Mouse (Mus musculus): ENCODE data around the gene Tcf7. TPM values are rescaled to one million over a fixed set of nuclear protein-coding genes. Genes with fewer than 3 reads are reported as not detected.

Tcf7 gene
- 1 to 10 TPM; 2.0 to 4.6 TPM for total RNA-seq (2021)
- long read RNA-seq, experiment 1, partial matches to known transcripts: 0 of 4 reads
- long read RNA-seq, experiment 1, other reads (novel, unspliced or antisense): 4 of 4 reads
- long read RNA-seq, experiment 2: 0 reads

- peak; percentile 66 for DNase-seq
Measured at GRCm38 (mm10) chr11:52282774-52283595, at the start of gene Tcf7. Gene Tcf7 (minus strand): TSS chr11:52283014.

DNA sequence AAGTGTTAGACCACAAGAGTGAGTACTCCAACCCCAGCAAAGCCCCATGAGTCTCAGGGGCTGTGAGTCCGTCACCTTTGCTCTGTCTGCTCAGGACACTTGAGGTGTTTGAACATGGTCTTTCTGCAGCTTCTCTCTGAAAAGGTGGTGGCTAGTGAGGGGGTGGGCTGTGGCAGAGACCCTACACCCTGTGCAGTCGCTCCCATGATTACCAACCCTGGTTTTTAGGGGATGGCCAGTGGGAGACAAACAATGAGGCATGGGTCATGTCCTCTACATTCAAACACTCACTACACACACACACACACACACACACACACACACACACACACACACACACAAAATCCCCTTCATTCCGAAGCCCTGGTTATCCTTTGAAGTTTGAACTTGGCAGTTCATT is 44.5 kb upstream of the Tcf7 start:
- no peak for DNase-seq

- DNase-seq: no peak
Measured at GRCm38 (mm10) chr11:52324442-52325367, 41.9 kb upstream of the Tcf7 start.

DNA sequence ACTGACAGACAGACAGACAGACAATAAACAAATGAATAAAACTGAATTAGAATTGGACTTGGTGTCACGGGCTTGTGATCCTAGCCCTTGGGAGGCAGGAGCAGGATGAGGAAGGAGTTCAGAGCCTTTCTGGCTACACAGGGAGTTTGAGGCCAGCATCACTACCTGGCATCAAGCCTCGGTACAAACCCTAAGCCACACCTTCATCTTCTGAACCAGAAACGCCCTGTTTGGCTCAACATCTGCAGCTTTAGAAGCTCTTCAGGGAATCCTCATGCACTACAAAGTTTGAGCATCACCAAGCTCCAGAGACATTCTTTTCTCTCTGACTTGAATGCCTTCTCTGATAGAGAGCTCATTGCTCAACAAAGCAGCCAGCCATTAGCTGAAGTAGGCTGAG is 38.7 kb upstream of the Tcf7 start:
- no peak for DNase-seq

DNA sequence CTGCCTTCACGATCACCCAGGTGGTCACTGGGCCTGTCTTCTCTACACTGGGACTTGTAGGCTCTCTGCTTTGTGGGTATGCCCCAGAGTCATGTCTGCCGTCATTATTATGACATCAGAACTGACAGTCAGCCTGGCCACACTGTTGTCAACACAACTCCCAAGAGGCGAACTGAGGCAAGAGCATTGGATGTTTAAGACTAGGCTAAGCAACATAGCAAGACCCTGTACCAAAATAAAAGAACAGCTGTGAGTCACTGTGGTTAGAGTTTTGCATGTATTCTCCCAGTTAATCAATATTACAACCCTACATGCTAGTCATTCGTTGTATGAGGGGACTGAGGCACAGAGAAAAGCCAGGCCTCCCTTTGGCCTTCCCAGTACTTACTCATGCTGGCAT is 37.7 kb upstream of the Tcf7 start:
- DNase-seq: no peak

GRCm38 (mm10) chr11:52319664-52320063 is 36.9 kb upstream of the Tcf7 start:
- no peak for DNase-seq

DNA sequence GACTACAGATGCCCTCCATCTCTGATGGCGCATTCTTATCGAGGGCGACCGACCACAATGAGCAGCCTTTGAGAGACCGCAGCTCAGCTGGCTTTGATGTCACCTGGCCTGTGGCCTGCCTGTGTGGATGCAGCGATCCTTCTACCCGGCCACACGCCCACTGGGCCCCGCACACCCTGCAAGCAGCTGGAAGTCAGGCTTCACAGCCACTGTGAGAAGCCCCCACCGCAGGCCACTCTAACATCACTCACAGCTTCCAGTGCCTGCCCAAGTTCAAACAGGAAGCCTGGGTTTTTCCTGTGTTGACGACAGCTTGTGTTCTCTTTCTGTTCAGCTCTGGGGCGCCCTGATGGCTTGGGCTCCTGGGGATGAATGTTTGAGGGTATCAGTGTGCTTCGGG is 35.6 kb upstream of the Tcf7 start:
- DNase-seq: no peak

DNA sequence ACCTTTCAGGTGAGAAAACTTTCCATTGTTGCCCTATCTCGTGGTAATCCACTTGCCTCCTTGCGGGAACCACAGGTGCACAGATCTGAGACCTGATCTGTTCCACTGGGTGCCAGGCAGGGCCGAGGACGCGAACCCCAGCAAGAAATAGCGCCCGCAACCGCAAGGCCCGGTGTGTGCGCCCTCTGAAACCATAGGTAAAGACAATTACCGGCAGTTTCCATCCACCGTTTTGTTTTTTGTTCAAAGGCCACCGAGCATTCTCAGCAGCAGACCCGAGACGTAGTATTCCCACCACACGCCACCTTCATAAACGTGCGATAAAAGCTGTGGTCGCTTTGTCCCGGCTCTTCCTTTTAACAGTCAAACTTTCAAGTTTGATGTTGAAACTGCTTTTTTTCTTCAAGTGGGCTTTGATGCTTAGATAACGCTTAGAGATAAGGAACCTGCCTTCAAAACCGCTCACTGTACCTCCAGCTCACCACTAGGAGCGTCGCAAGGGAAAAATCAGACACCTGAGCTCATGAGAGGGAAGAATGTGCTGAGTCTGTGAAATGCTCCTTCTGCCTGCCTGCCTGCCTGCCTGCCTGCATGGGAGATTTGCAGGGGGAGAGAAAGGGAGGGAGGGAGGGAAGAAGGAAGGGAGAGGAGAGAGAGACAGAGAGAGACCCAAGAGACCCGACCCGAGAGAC is 31.4 kb upstream of the Tcf7 start:
- no peak for DNase-seq

DNA sequence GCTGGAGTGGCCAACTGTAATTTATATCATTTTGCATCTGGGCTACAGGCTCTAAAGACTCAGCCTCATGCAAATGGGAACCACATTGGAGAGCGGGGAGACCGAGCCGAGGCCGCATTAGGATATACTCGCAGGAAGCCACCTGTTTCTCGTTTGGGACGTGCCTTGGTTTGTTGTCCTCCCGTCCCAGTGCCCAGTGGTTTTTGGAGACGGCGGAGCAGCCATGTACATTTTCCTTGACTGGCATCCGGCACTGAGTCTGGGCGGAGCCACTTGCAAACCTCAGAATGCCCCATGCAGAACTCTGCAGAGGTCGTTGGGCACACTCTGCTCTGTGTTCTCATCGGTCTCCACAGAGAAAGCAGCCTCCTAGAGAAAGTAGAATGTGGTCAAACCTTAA is 27.9 kb upstream of the Tcf7 start:
- no peak for DNase-seq

DNA sequence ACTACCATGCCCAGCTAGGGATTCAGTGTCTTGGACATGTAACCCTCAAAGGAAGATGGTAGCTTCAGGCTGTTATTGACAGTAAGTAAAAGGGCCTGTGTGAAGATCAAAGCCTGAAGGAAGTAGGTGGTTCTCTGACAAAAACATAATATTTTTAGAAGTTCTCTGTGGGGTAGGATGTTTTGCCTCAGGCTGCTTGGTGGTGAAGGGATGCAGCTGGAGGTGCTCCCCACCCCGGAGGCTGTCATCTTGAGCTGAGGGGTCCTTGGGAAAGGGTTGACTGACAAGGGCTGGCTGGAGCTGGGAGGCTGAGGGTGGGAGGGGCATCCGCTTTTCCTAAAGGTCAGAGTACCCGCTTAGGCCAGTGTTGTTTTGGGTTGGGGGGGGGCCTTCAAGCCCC is 26.7 kb upstream of the Tcf7 start:
- DNase-seq: no peak

- no peak for DNase-seq
Measured at GRCm38 (mm10) chr11:52306431-52306830, 23.6 kb upstream of the Tcf7 start.

DNA sequence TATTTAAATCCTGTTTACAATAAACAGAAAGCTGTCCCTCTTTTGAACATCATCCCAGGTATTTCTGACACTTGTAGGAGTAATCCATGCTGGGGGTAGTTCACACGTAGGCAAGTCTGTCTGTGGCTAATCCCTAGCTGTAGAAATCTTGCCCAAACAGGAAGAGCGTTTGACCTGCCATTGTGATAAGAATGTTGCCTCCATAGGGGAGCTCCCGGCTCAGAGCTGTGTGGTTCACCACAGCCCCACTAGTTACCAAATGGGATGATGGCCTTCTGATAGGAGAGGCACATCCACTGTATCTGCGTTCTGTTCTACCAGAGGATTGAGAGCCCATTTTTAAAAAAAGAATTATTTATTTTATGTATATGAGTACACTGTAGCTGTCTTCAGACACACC is 22.5 kb upstream of the Tcf7 start:
- no peak for DNase-seq

DNA sequence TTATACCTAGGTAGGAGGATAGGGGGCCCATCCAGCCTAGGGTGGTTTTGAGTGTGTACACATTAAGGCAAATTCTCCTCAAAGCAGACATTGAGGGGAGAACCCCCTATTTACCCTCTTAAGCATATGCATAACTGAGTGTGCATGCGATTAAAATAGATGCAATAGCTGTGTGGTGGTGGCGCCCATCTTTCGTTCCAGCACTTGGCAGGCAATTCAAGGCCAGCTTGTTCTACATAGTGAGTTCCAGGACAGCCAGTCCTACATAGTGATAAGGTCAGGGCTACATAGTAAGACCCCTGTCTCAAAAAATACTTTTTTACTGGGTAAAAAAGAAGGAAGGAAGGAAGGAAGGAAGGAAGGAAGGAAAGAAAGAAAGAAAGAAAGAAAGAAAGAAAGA is 19.9 kb upstream of the Tcf7 start:
- no peak for DNase-seq

DNA sequence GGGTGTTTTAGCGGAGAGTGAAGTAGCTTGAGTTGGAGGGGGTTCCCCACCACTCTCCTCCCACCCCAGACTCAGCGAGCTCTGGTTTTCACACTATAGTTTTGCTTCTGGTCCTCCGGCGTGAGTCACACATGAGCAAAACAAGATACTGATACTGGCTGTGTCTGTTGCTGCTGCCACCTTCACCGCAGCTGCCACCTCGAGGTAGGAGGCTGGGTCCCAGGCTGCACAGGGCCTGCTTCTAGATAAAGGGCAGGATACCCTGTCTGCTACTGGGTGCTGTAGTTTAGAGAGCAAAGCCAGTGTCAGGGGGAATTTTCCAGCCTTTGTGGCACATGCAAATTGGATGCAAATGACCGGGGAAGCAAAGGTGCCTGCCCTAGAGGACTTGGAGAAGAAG is 16.9 kb upstream of the Tcf7 start:
- no peak for DNase-seq

- no peak for DNase-seq
Measured at GRCm38 (mm10) chr11:52298955-52299354, 16.1 kb upstream of the Tcf7 start.

- DNase-seq: peak; percentile 85
Measured at GRCm38 (mm10) chr11:52297352-52297751, 14.5 kb upstream of the Tcf7 start.

DNA sequence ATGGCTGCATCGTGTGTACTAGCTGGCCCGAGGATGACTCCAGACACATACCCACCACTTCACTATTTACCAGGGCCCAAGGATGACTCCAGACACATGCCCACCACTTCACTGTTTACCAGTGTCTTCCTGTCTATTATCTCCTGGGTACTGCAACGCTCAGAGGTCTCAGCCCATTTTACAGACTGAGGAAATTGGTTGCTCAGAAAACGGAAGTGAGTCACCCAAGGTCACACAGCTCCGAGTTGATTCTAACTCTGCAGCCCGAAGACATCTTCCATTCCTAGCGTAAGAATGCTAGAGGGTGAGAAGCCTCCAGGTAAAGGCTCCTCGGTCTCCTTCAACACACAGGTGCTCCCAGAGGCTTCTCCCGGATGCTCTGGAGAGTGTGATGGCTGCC is 11.3 kb upstream of the Tcf7 start:
- DNase-seq: no peak

DNA sequence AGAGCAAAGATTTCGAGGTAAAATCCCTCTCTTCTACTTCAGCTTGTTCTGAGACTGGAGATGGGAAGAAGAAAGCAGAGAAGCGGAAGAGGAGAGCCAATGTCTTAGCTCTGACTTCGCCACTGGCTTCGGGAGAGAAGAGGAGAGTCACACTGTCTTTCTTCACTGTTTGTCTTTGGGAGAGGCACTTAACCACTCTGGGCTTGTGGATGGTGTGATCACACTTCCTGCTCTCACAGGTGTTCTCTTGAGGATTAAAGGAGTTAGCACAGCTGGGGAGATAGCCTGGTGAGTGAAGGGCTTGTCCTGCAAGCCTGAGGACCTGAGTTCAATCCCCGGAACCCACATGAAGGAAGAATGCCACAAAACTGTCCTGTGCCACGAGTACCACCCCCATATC is 10.1 kb upstream of the Tcf7 start:
- DNase-seq: no peak

- no peak for DNase-seq
Measured at GRCm38 (mm10) chr11:52292346-52292745, 9.5 kb upstream of the Tcf7 start.

DNA sequence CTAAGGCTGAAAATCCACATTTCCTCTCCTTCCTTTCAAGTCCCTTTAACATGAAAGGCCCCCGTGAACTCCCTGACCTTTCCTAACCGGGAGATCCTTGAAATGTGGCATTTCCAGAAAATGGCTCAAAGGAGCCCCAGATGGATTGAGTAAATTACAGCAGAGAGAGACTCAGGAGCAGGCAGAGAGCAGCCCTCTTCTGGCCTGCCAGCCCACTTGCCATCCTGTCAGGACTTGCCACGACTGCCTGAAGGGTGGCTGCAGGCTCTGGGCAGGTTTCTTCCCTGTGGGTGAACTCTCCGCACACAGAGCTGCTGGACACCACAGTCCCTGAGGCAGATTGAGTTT is 4.1 kb upstream of the Tcf7 start:
- no peak for DNase-seq

DNA sequence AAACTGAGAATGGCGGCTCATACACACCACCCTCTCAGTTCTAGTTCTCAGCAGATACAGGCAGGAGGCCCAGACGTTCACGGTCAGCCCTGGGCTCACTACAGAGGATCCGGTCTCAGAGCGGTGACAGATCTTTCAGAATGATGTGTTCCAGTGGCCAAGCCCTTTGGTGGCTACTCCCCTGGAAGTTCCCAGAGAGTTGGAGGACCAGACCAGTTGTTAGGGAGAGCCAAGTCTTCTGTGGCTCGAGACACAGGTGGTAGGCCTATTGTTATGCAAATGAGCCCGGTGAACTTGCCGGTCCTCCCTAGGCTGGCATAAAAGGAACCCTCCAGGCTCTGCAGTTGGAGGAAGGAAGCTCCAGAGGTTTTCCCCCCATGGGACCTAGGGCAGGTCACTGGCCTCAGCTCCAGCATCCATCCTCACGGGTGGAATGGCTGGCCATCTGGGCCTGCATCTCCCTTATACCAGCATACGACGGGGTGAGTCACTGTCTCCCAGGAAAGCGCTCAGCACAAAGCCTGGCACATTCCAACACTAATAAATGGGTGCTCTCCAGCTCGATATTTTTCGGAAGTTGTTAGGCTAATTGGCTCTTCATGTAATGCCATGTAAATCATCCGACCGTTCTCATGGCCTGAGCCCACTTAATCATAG is 3.6 kb upstream of the Tcf7 start:
- no peak for DNase-seq

Measured in gastrocnemius, postnatal 10 days (tissue).